Mouse (Mus musculus) ES-Bruce4 (cell line): Measurements from ENCODE around the gene Srebf1. TPM values are rescaled to one million over a fixed set of nuclear protein-coding genes. Genes with fewer than 3 reads are reported as not detected.

ENCODE experiments used
- H3K27ac ChIP-seq: 2 replicates; pipeline ENCODE4 v1.5.1; 2012; ENCODE audit warnings: low read length, inconsistent platforms; ENCODE audit not compliant: insufficient read depth
- H3K27me3 ChIP-seq: 2 replicates; pipeline ENCODE4 v1.6.1; 2012; ENCODE audit warnings: mild to moderate bottlenecking, low read length, inconsistent platforms; ENCODE audit not compliant: control insufficient read depth, poor library complexity, insufficient read depth, severe bottlenecking
- H3K36me3 ChIP-seq: 2 replicates; pipeline ENCODE4 v1.6.1; 2012; ENCODE audit warnings: inconsistent platforms, mild to moderate bottlenecking, low read length, moderate library complexity; ENCODE audit not compliant: control insufficient read depth, poor library complexity, insufficient read depth, severe bottlenecking
- H3K4me1 ChIP-seq: one replicate; pipeline ENCODE4 v1.8.1; 2011; ENCODE audit warnings: low read length; ENCODE audit not compliant: control insufficient read depth, insufficient read depth
- H3K4me3 ChIP-seq: 2 replicates; pipeline ENCODE4 v1.5.1; 2011; ENCODE audit warnings: low read depth, mild to moderate bottlenecking, low read length
- H3K9ac ChIP-seq: 2 replicates; pipeline ENCODE4 v1.6.1; 2012; ENCODE audit warnings: low read depth, mild to moderate bottlenecking, inconsistent platforms; ENCODE audit not compliant: poor library complexity, severe bottlenecking
- H3K9me3 ChIP-seq: replicated peaks from 2 replicates; pipeline ENCODE4 v1.6.1; 2012; ENCODE audit warnings: mild to moderate bottlenecking, low read length, inconsistent platforms; ENCODE audit not compliant: control insufficient read depth, poor library complexity, insufficient read depth, severe bottlenecking
- CTCF ChIP-seq: IDR thresholded peaks from one replicate; pipeline ENCODE4 v1.8.1; 2011; ENCODE audit warnings: low read depth, low read length
- EP300 ChIP-seq: IDR thresholded peaks from 2 replicates; pipeline ENCODE4 v1.6.1; 2011; ENCODE audit warnings: low read depth, low read length; ENCODE audit not compliant: insufficient read depth
- POLR2A ChIP-seq: IDR thresholded peaks from one replicate; pipeline ENCODE4 v1.8.1; 2011; ENCODE audit warnings: low read length; ENCODE audit not compliant: insufficient read depth
- polyA plus RNA-seq: library from polyadenylated mRNA; stranded (reverse); fragments of >200 nt; gene quantifications from 2 replicates; pipeline ENCODE4 v1.2.4, GENCODE M21; 2011; ENCODE audit warnings: low read depth; ENCODE audit not compliant: missing spikeins, insufficient read depth, insufficient read length

Srebf1 gene
- polyA plus RNA-seq, 1 experiment, result 68.6 TPM

- no peaks in the 10 kb centered on the region for H3K36me3 ChIP-seq
- TF ChIP-seq CTCF (no peak), EP300 (no peak), POLR2A (no peak)
- no peaks in the 10 kb centered on the region for H3K27me3 ChIP-seq
- no peak overlapping the region for H3K27ac ChIP-seq
- H3K9me3 ChIP-seq, result no peaks in the 10 kb centered on the region
- H3K9ac ChIP-seq, result no peak overlapping the region
- no peaks in the 10 kb centered on the region for H3K4me1 ChIP-seq
- no peak overlapping the region for H3K4me3 ChIP-seq
Observed at GRCm38 (mm10) chr11:60257696-60258095, 35.3 kb upstream of the Srebf1 start.

GRCm38 (mm10) chr11:60256713-60257112 lies 34.3 kb upstream of the Srebf1 start:
- H3K27ac ChIP-seq, result no peak overlapping the region

GRCm38 (mm10) chr11:60256176-60256681 lies 33.8 kb upstream of the Srebf1 start:
- H3K27ac ChIP-seq, result no peak overlapping the region
- TF ChIP-seq CTCF, result no peak
- TF ChIP-seq EP300, result no peak
- no peak for TF ChIP-seq POLR2A
- H3K4me3 ChIP-seq, result no peak overlapping the region
- no peaks in the 10 kb centered on the region for H3K36me3 ChIP-seq
- no peaks in the 10 kb centered on the region for H3K4me1 ChIP-seq
- no peak overlapping the region for H3K9ac ChIP-seq
- no peaks in the 10 kb centered on the region for H3K9me3 ChIP-seq
- H3K27me3 ChIP-seq, result no peaks in the 10 kb centered on the region

More at GRCm38 (mm10) chr11:60256713-60257112, 34.3 kb upstream of the Srebf1 start:
- H3K4me3 ChIP-seq, result no peak overlapping the region
- no peaks in the 10 kb centered on the region for H3K4me1 ChIP-seq
- TF ChIP-seq POLR2A, result no peak
- TF ChIP-seq EP300, result no peak
- no peak for TF ChIP-seq CTCF
- H3K9me3 ChIP-seq, result no peaks in the 10 kb centered on the region
- H3K9ac ChIP-seq, result no peak overlapping the region
- H3K36me3 ChIP-seq, result no peaks in the 10 kb centered on the region
- no peaks in the 10 kb centered on the region for H3K27me3 ChIP-seq

GRCm38 (mm10) chr11:60255639-60256038 lies 33.3 kb upstream of the Srebf1 start:
- H3K4me3 ChIP-seq, result no peak overlapping the region
- no peaks in the 10 kb centered on the region for H3K4me1 ChIP-seq
- TF ChIP-seq CTCF (no peak), POLR2A (no peak), EP300 (no peak)
- no peaks in the 10 kb centered on the region for H3K27me3 ChIP-seq
- no peak overlapping the region for H3K9ac ChIP-seq
- H3K9me3 ChIP-seq, result no peaks in the 10 kb centered on the region
- no peaks in the 10 kb centered on the region for H3K36me3 ChIP-seq
- H3K27ac ChIP-seq, result no peak overlapping the region

GRCm38 (mm10) chr11:60255181-60255580 lies 32.8 kb upstream of the Srebf1 start:
- TF ChIP-seq CTCF (no peak), POLR2A (no peak), EP300 (no peak)
- H3K27ac ChIP-seq, result no peak overlapping the region
- H3K9me3 ChIP-seq, result no peaks in the 10 kb centered on the region
- no peaks in the 10 kb centered on the region for H3K27me3 ChIP-seq
- H3K4me3 ChIP-seq, result no peak overlapping the region
- H3K9ac ChIP-seq, result no peak overlapping the region
- H3K36me3 ChIP-seq, result no peaks in the 10 kb centered on the region
- no peaks in the 10 kb centered on the region for H3K4me1 ChIP-seq

- no peaks in the 10 kb centered on the region for H3K27me3 ChIP-seq
- no peaks in the 10 kb centered on the region for H3K9me3 ChIP-seq
- TF ChIP-seq CTCF (no peak), POLR2A (no peak), EP300 (no peak)
- no peak overlapping the region for H3K27ac ChIP-seq
- no peaks in the 10 kb centered on the region for H3K4me1 ChIP-seq
- H3K9ac ChIP-seq, result no peak overlapping the region
- H3K36me3 ChIP-seq, result no peaks in the 10 kb centered on the region
- no peak overlapping the region for H3K4me3 ChIP-seq
Observed at GRCm38 (mm10) chr11:60254308-60254707, 31.9 kb upstream of the Srebf1 start.

- Histone ChIP-seq H3K9ac (no peak overlapping the region), H3K36me3 (no peaks in the 10 kb centered on the region), H3K27me3 (no peaks in the 10 kb centered on the region), H3K9me3 (no peaks in the 10 kb centered on the region), H3K27ac (no peak overlapping the region), H3K4me3 (no peak overlapping the region), H3K4me1 (no peaks in the 10 kb centered on the region)
- no peak for TF ChIP-seq CTCF
- TF ChIP-seq POLR2A, result no peak
- TF ChIP-seq EP300, result no peak
Observed at GRCm38 (mm10) chr11:60253546-60253945, 31.2 kb upstream of the Srebf1 start.
